In the genomic region with DNA sequence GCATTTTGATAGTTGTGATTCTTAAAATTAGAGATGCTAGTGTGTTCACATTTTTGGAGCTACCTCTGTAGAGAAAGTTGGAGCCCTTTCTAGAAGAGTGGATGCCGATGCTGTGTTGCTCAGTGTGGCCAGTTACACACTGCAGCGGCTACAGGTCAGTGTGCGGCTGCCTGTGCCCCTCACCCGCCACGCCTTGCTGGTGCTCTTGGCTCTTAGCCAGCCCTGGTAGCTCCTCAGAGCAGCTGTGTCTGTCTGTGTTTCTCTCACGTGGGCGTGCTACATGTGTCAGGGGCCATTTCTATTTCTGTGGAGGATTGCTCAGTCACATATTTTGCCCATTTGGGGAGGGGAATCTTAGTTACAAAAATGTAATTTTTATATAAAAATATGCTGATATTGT, we compare ENCODE assay signal across 9 mouse cellular contexts. TPM values are rescaled to one million over a fixed set of nuclear protein-coding genes. Genes with fewer than 3 reads are reported as not detected.
A peak's percentile ranks its signal among the peaks of the same experiment; 100 is the strongest.
DNase-seq lines count a peak whose midpoint lies in the region; ATAC-seq and TF ChIP-seq lines count a peak whose summit lies in the region.
"Had no signal": no experiment of that assay in that cellular context is flagged by ENCODE, and none has a peak within 500 bp of the region (broad histone marks: within the 10 kb centered on the region; RNA-seq: fewer than 3 reads in every experiment).

No protein-coding gene starts in this region.

- H3K4me3 ChIP-seq in embryonic facial prominence, embryonic 12.5 days = no peak overlapping the region
- no peak overlapping the region for H3K4me3 ChIP-seq in limb, embryonic 14.5 days (replicated peaks; ENCODE audit: low read length)

- no peak overlapping the region for H3K9ac ChIP-seq in embryonic facial prominence, embryonic 12.5 days
- H3K9ac ChIP-seq in limb, embryonic 14.5 days (ENCODE audit: low read depth, low read length, severe bottlenecking) = no peak overlapping the region

- H3K27ac ChIP-seq in embryonic facial prominence, embryonic 12.5 days = no peak overlapping the region
- H3K27ac ChIP-seq in limb, embryonic 14.5 days (replicated peaks; ENCODE audit: low read depth, low read length) = no peak overlapping the region

- no peak overlapping the region for H3K4me2 ChIP-seq in embryonic facial prominence, embryonic 12.5 days (replicated peaks)
- no peak overlapping the region for H3K4me2 ChIP-seq in limb, embryonic 14.5 days (replicated peaks; ENCODE audit: low read depth, low read length, severe bottlenecking)

- no peaks in the 10 kb centered on the region for H3K27me3 ChIP-seq in embryonic facial prominence, embryonic 12.5 days
- peaks cover 11% of the 10 kb centered on the region; the same call in 1 of the 2 replicates for H3K27me3 ChIP-seq in limb, embryonic 14.5 days (ENCODE audit: control insufficient read depth, insufficient read depth, low read length)

- 60% methylated on average over 7 of the region's 7 CpGs for WGBS in embryonic facial prominence, embryonic 12.5 days
- WGBS in limb, embryonic 14.5 days = 30% methylated on average over 7 of the region's 7 CpGs

- H3K9me3 ChIP-seq in embryonic facial prominence, embryonic 12.5 days = no peaks in the 10 kb centered on the region
- H3K9me3 ChIP-seq in limb, embryonic 14.5 days (ENCODE audit: control insufficient read depth, low read length) = no peaks in the 10 kb centered on the region

- TF ChIP-seq POLR2A in limb, embryonic 14.5 days (IDR thresholded peaks at IDR 0.05; ENCODE audit: borderline replicate concordance, extremely low read depth, insufficient read depth, insufficient read length) = no peak

- H3K36me3 ChIP-seq in embryonic facial prominence, embryonic 12.5 days = peaks cover 19% of the 10 kb centered on the region
- H3K36me3 ChIP-seq in limb, embryonic 14.5 days (ENCODE audit: control insufficient read depth, insufficient read depth, low read length) = peaks cover 17% of the 10 kb centered on the region

- 0 out of 2 replicates have a peak, but pooled peaks cover 3% of the 10 kb centered on the region for H3K4me1 ChIP-seq in embryonic facial prominence, embryonic 12.5 days
- H3K4me1 ChIP-seq in limb, embryonic 14.5 days (ENCODE audit: control insufficient read depth, insufficient read depth, low read length) = peaks cover 19% of the 10 kb centered on the region

- DNase-seq in adrenal gland, postnatal 14 days = peak; percentile 29
- DNase-seq in adrenal gland, adult 2 months = no peak
- DNase-seq in kidney, postnatal 10 days = peak; percentile 61
- DNase-seq in kidney, adult 9 months = no peak
- peak; percentile 63 for DNase-seq in limb, embryonic 14.5 days (ENCODE audit: low spot score)
- no peak for DNase-seq in urinary bladder, postnatal 14 days (ENCODE audit: low spot score)
- DNase-seq in layer of hippocampus, postnatal 25 days (ENCODE audit: extremely low spot score in 1 of 2, low spot score in 1 of 2) = no peak

- ATAC-seq in embryonic facial prominence, embryonic 12.5 days (ENCODE audit: insufficient number of reproducible peaks, insufficient read depth, low FRiP score, low TSS enrichment) = 0 out of 2 replicates have a peak, but pooled peaks have one; percentile 53
- ATAC-seq in limb, embryonic 14.5 days (ENCODE audit: low FRiP score, low read depth) = peak; percentile 61

RNA-seq across cellular contexts. Expression of a gene that starts 20.5 kb away (rescaled TPM):
- total RNA-seq in adrenal gland, postnatal 14 days (2021) = 0.23 TPM in 1 of 2 replicates, not detected in the other
- total RNA-seq in adrenal gland, adult 2 months (2021) = not detected
- 0.20 and 0.31 TPM in 2 replicates for polyA plus RNA-seq in adrenal gland, adult 2 months (2012; rRNA removed)
- 0.38 and 0.40 TPM in 2 replicates for polyA plus RNA-seq in embryonic facial prominence, embryonic 12.5 days (2016; fragmentation: Nextera tagmentation; extraction: Ambion mirVana)
- polyA plus RNA-seq in limb, embryonic 14.5 days (2012; rRNA removed) = 4.5 and 6.4 TPM in 2 replicates
- 4.0 and 4.8 TPM in 2 replicates for polyA plus RNA-seq in limb, embryonic 14.5 days (2014; fragmentation: Nextera tagmentation; extraction: Ambion mirVana)
- total RNA-seq in layer of hippocampus, postnatal 25 days (2021) = 10 to 100 TPM; 13.8 to 13.9 TPM
- total RNA-seq: liver, adult 2 months had no signal
- polyA plus RNA-seq: liver, adult 2 months had no signal

RNA-seq across cellular contexts. Expression of a gene that starts 54.9 kb away (rescaled TPM):
- 14.3 and 18.1 TPM in 2 replicates for total RNA-seq in adrenal gland, postnatal 14 days (2021)
- 10 to 100 TPM; 13.3 TPM for total RNA-seq in adrenal gland, adult 2 months (2021)
- polyA plus RNA-seq in adrenal gland, adult 2 months (2012; rRNA removed) = 1.3 and 1.6 TPM in 2 replicates
- polyA plus RNA-seq in embryonic facial prominence, embryonic 12.5 days (2016; fragmentation: Nextera tagmentation; extraction: Ambion mirVana) = 46.9 and 47.7 TPM in 2 replicates
- 18.3 and 23.2 TPM in 2 replicates for polyA plus RNA-seq in limb, embryonic 14.5 days (2012; rRNA removed)
- 46.6 and 51.3 TPM in 2 replicates for polyA plus RNA-seq in limb, embryonic 14.5 days (2014; fragmentation: Nextera tagmentation; extraction: Ambion mirVana)
- total RNA-seq in layer of hippocampus, postnatal 25 days (2021) = 10 to 100 TPM; 13.2 to 16.4 TPM

RNA-seq across cellular contexts. Expression of a gene that starts 55.1 kb away (rescaled TPM):
- total RNA-seq in adrenal gland, postnatal 14 days (2021) = 16.6 and 18.7 TPM in 2 replicates
- total RNA-seq in adrenal gland, adult 2 months (2021) = 10 to 100 TPM; 14.5 to 17.3 TPM
- polyA plus RNA-seq in adrenal gland, adult 2 months (2012; rRNA removed) = 1.1 and 1.5 TPM in 2 replicates
- polyA plus RNA-seq in embryonic facial prominence, embryonic 12.5 days (2016; fragmentation: Nextera tagmentation; extraction: Ambion mirVana) = 33.4 and 33.8 TPM in 2 replicates
- polyA plus RNA-seq in limb, embryonic 14.5 days (2012; rRNA removed) = 12.6 and 16.6 TPM in 2 replicates
- polyA plus RNA-seq in limb, embryonic 14.5 days (2014; fragmentation: Nextera tagmentation; extraction: Ambion mirVana) = 22.9 and 25.3 TPM in 2 replicates
- total RNA-seq in layer of hippocampus, postnatal 25 days (2021) = 10 to 100 TPM in 1 of 2 experiments, 1 to 10 TPM in 1; 9.8 to 10.9 TPM

Comparison
In these comparisons a context has a peak if more than half of its experiments do, and no peak if none do; other contexts are left out.
1. DNase-seq: peak in adrenal gland, postnatal 14 days (single experiment), kidney, postnatal 10 days (single experiment) and limb, embryonic 14.5 days (single experiment); none in adrenal gland, adult 2 months (single experiment), kidney, adult 9 months (single experiment), urinary bladder, postnatal 14 days (single experiment) and layer of hippocampus, postnatal 25 days (0 of 2).
2. RNA of a gene that starts 20.5 kb away (total RNA-seq): 13.8 to 13.9 TPM in layer of hippocampus, postnatal 25 days; not detected in adrenal gland, adult 2 months and 0.23 TPM in adrenal gland, postnatal 14 days; every median in the first group is over 10 times any median in the second.